Mouse (Mus musculus): ENCODE data around the gene Pcca.
A peak's percentile ranks its signal among the peaks of the same experiment; 100 is the strongest.

The Pcca gene

GRCm38 (mm10) chr14:122836221-122836620 lies 302.1 kb downstream of the Pcca start:
- no peak for ATAC-seq (ENCODE audit: low TSS enrichment)

- ATAC-seq (ENCODE audit: low TSS enrichment): no peak
Measured at GRCm38 (mm10) chr14:122837018-122837417, 302.9 kb downstream of the Pcca start.

- ATAC-seq (ENCODE audit: low TSS enrichment): no peak
Measured at GRCm38 (mm10) chr14:122852506-122853057, 318.5 kb downstream of the Pcca start.

- ATAC-seq (ENCODE audit: low TSS enrichment): no peak
Measured at GRCm38 (mm10) chr14:122859792-122860191, 325.7 kb downstream of the Pcca start.

GRCm38 (mm10) chr14:122862623-122863022 lies 328.5 kb downstream of the Pcca start:
- no peak for ATAC-seq (ENCODE audit: low TSS enrichment)

- ATAC-seq (ENCODE audit: low TSS enrichment): no peak
Measured at GRCm38 (mm10) chr14:122865462-122866129, 331.5 kb downstream of the Pcca start.

- peak; percentile 15; the same call in 1 of the 2 replicates for ATAC-seq (ENCODE audit: low TSS enrichment)
Measured at GRCm38 (mm10) chr14:122867531-122868285, 333.6 kb downstream of the Pcca start.

- no peak for ATAC-seq (ENCODE audit: low TSS enrichment)
Measured at GRCm38 (mm10) chr14:122869831-122870230, 335.7 kb downstream of the Pcca start.

GRCm38 (mm10) chr14:122871841-122872580 lies 337.9 kb downstream of the Pcca start:
- ATAC-seq (ENCODE audit: low TSS enrichment): no peak

GRCm38 (mm10) chr14:122872612-122873011 lies 338.5 kb downstream of the Pcca start:
- no peak for ATAC-seq (ENCODE audit: low TSS enrichment)

GRCm38 (mm10) chr14:122875056-122875455 lies 340.9 kb downstream of the Pcca start:
- no peak for ATAC-seq (ENCODE audit: low TSS enrichment)

- ATAC-seq (ENCODE audit: low TSS enrichment): no peak; the same call in 1 of the 2 replicates
Measured at GRCm38 (mm10) chr14:122875636-122876035, 341.5 kb downstream of the Pcca start.

GRCm38 (mm10) chr14:122876163-122876562 lies 342.0 kb downstream of the Pcca start:
- peak; percentile 96 for ATAC-seq (ENCODE audit: low TSS enrichment)

GRCm38 (mm10) chr14:122876723-122877122 lies 342.6 kb downstream of the Pcca start:
- no peak for ATAC-seq (ENCODE audit: low TSS enrichment)

GRCm38 (mm10) chr14:122877787-122878186 lies 343.7 kb downstream of the Pcca start:
- no peak for ATAC-seq (ENCODE audit: low TSS enrichment)

- no peak for ATAC-seq (ENCODE audit: low TSS enrichment)
Measured at GRCm38 (mm10) chr14:122880291-122880690, 346.2 kb downstream of the Pcca start.

- no peak for ATAC-seq (ENCODE audit: low TSS enrichment)
Measured at GRCm38 (mm10) chr14:122881699-122882098, 347.6 kb downstream of the Pcca start.

GRCm38 (mm10) chr14:122882201-122882639 lies 348.1 kb downstream of the Pcca start:
- ATAC-seq (ENCODE audit: low TSS enrichment): no peak

GRCm38 (mm10) chr14:122882795-122883409 lies 348.8 kb downstream of the Pcca start:
- ATAC-seq (ENCODE audit: low TSS enrichment): no peak

- no peak for ATAC-seq (ENCODE audit: low TSS enrichment)
Measured at GRCm38 (mm10) chr14:122883410-122883806, 349.3 kb downstream of the Pcca start.

- ATAC-seq (ENCODE audit: low TSS enrichment): no peak
Measured at GRCm38 (mm10) chr14:122883821-122884584, 349.9 kb downstream of the Pcca start.
